Mouse (Mus musculus) G1E (cell line): ENCODE measurements at regions not wholly inside any gene's neighbourhood (a gene's known extent, or its start where the extent isn't known, plus 50 kb on each side); places are given as distances from the start of the nearest gene placed in this dataset.

Experiments used
- ATAC-seq: 2 replicates; pipeline ENCODE4 v1.8.0; 2016; ENCODE audit warnings: mild to moderate bottlenecking; ENCODE audit not compliant: insufficient number of reproducible peaks, poor library complexity, low FRiP score, severe bottlenecking; ENCODE audit errors: extremely low read depth
- DNase-seq: peaks from one replicate; pipeline ENCODE4 v3.0.0; 2012; ENCODE audit warnings: low spot score
- H3K27me3 ChIP-seq: 2 replicates; pipeline ENCODE4 v1.6.1; 2012; ENCODE audit warnings: mild to moderate bottlenecking, low read length, inconsistent platforms; ENCODE audit not compliant: insufficient read depth
- H3K36me3 ChIP-seq: replicated peaks from 2 replicates; pipeline ENCODE3; 2012; ENCODE audit warnings: mild to moderate bottlenecking, inconsistent platforms
- H3K4me1 ChIP-seq: 2 replicates; pipeline ENCODE4 v1.6.1; 2012; ENCODE audit warnings: low read depth, low read length, inconsistent platforms, mixed read lengths; ENCODE audit not compliant: insufficient read depth
- H3K4me3 ChIP-seq: 2 replicates; pipeline ENCODE4 v1.5.1; 2012; ENCODE audit warnings: low read depth, mild to moderate bottlenecking, inconsistent platforms, low read length, moderate library complexity, mixed read lengths
- H3K9me3 ChIP-seq: replicated peaks from 2 replicates; pipeline ENCODE4 v1.6.1; 2012; ENCODE audit warnings: inconsistent platforms
- CTCF ChIP-seq: IDR thresholded peaks from 2 replicates; pipeline ENCODE4 v1.5.1; 2012; ENCODE audit warnings: low read depth, low read length, inconsistent platforms, mixed read lengths
- GATA1 ChIP-seq: IDR thresholded peaks from 2 replicates; pipeline ENCODE4 v1.6.1; 2012; ENCODE audit warnings: borderline replicate concordance, low read length, inconsistent platforms, mixed read lengths
- GATA2 ChIP-seq: IDR thresholded peaks from 2 replicates; pipeline ENCODE4 v1.6.1; 2012; ENCODE audit warnings: low read depth, low read length, inconsistent platforms, borderline replicate concordance
- POLR2AphosphoS5 ChIP-seq: IDR thresholded peaks from 2 replicates; pipeline ENCODE4 v1.6.1; 2012; ENCODE audit warnings: low read depth, low read length, inconsistent platforms; ENCODE audit not compliant: insufficient replicate concordance
- TAL1 ChIP-seq: conservative IDR thresholded peaks from 2 replicates; pipeline ENCODE4 v1.6.1; 2012; ENCODE audit warnings: low read depth, low read length, inconsistent platforms, mixed read lengths

- DNase-seq = peak; percentile 27
- TF ChIP-seq CTCF (no peak), POLR2AphosphoS5 (no peak)
- peaks cover 46% of the 10 kb centered on the region for H3K27me3 ChIP-seq
- no peaks in the 10 kb centered on the region for H3K9me3 ChIP-seq
- no peak overlapping the region for H3K4me3 ChIP-seq
- H3K36me3 ChIP-seq = no peaks in the 10 kb centered on the region
- peaks cover 21% of the 10 kb centered on the region for H3K4me1 ChIP-seq
- no peak; the same call in 1 of the 2 replicates for ATAC-seq
Observed at GRCm38 (mm10) chr15:38403760-38404375, 978.5 kb downstream of the 4930447A16Rik start.

GRCm38 (mm10) chr15:38406114-38406960 is 981.0 kb downstream of the 4930447A16Rik start:
- no peaks in the 10 kb centered on the region for H3K9me3 ChIP-seq
- peaks cover 40% of the 10 kb centered on the region for H3K27me3 ChIP-seq
- H3K4me3 ChIP-seq = peak overlapping the region; percentile 49; the same call in 1 of the 2 replicates
- peaks cover 25% of the 10 kb centered on the region for H3K4me1 ChIP-seq
- TF ChIP-seq CTCF (no peak), TAL1 (no peak), GATA1 (no peak), GATA2 (no peak), POLR2AphosphoS5 (no peak)
- no peaks in the 10 kb centered on the region for H3K36me3 ChIP-seq
- ATAC-seq (peak; percentile 60), DNase-seq (no peak)

DNA sequence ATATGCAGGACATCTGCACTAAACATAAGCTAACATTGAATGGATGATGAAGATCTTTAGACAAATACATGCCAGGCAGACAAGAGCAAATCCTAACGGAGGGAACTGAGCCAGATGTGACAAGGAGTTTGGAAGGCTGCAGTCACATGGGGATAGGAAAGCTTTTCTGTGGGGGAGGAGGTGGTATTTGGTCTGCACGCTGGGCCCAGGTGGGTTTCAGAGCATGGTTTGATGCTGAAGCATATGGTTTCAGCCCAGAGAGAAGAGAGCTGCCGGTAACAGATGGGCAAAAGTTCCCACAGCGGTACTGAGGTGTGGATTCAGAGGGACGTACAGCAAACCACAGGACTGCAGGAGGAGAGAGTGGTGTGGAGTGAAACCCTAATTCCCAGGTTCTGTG is 982.1 kb downstream of the 4930447A16Rik start:
- no peak for ATAC-seq
- TF ChIP-seq GATA1 (no peak), GATA2 (no peak), TAL1 (no peak), CTCF (no peak), POLR2AphosphoS5 (no peak)
- H3K4me1 ChIP-seq = peaks cover 25% of the 10 kb centered on the region
- DNase-seq = no peak
- H3K36me3 ChIP-seq = no peaks in the 10 kb centered on the region
- no peak overlapping the region for H3K4me3 ChIP-seq
- peaks cover 34% of the 10 kb centered on the region for H3K27me3 ChIP-seq
- H3K9me3 ChIP-seq = no peaks in the 10 kb centered on the region

GRCm38 (mm10) chr15:38409168-38409567 is 983.8 kb downstream of the 4930447A16Rik start:
- no peak overlapping the region for H3K4me3 ChIP-seq
- DNase-seq (no peak), ATAC-seq (no peak)
- TF ChIP-seq CTCF (no peak), TAL1 (no peak), GATA1 (no peak), POLR2AphosphoS5 (no peak), GATA2 (no peak)
- no peaks in the 10 kb centered on the region for H3K36me3 ChIP-seq
- H3K4me1 ChIP-seq = peaks cover 18% of the 10 kb centered on the region
- H3K27me3 ChIP-seq = peaks cover 31% of the 10 kb centered on the region
- no peaks in the 10 kb centered on the region for H3K9me3 ChIP-seq

DNA sequence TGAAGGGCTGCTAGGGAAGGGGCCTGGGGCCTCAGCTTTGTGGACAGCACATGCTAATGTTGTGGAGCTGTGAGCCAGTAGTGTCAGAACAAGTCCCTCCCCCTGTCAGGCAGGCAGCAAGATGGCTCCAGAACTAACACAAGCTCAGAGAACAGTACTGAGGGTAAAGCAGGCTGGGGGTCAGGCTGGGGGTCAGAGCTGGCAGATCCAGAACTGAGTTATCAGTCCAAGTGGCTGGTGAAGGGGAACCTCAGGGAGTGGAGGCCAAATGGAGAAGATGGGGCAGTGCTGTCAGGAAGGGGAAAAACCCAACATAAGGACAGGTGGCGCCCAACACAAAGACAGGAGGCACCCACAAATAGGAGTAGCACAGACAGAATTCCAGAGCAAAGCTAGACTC is 985.1 kb downstream of the 4930447A16Rik start:
- Histone ChIP-seq H3K36me3 (no peaks in the 10 kb centered on the region), H3K4me3 (no peak overlapping the region), H3K9me3 (no peaks in the 10 kb centered on the region), H3K27me3 (peaks cover 33% of the 10 kb centered on the region), H3K4me1 (peaks cover 15% of the 10 kb centered on the region)
- TF ChIP-seq CTCF (no peak), GATA2 (no peak), POLR2AphosphoS5 (no peak), TAL1 (no peak), GATA1 (no peak)
- ATAC-seq (no peak), DNase-seq (no peak)

- no peak overlapping the region for H3K4me3 ChIP-seq
- H3K27me3 ChIP-seq = peaks cover 25% of the 10 kb centered on the region
- TF ChIP-seq POLR2AphosphoS5 (no peak), GATA1 (no peak), GATA2 (no peak), TAL1 (no peak), CTCF (no peak)
- peaks cover 4% of the 10 kb centered on the region for H3K4me1 ChIP-seq
- H3K36me3 ChIP-seq = no peaks in the 10 kb centered on the region
- H3K9me3 ChIP-seq = no peaks in the 10 kb centered on the region
- ATAC-seq = no peak
- no peak for DNase-seq
Observed at GRCm38 (mm10) chr15:38412481-38412880, 987.1 kb downstream of the 4930447A16Rik start.
